Mouse (Mus musculus) neural tube, embryonic 11.5 days (tissue): Measurements from ENCODE around the gene Zfpm1. TPM values are rescaled to one million over a fixed set of nuclear protein-coding genes. Genes with fewer than 3 reads are reported as not detected.
A peak's percentile ranks its signal among the peaks of the same experiment; 100 is the strongest.

Experiments
- ATAC-seq: fragments of 200-750 bp; cut with Nextera tagmentation; 2 replicates; pipeline ENCODE4 v1.8.0; 2017; ENCODE audit warnings: moderate number of reproducible peaks, mild to moderate bottlenecking, moderate TSS enrichment, moderate library complexity; ENCODE audit not compliant: insufficient read depth, low FRiP score, low TSS enrichment
- DNase-seq: peaks from one replicate; pipeline ENCODE4 v3.0.0-alpha.2; 2015; ENCODE audit warnings: low spot score
- H3K27ac ChIP-seq: fragments of 300-500 bp; sonication (generic); 2 replicates; pipeline ENCODE4 v1.5.1; 2014; ENCODE audit warnings: low read depth, mild to moderate bottlenecking, low read length
- H3K27me3 ChIP-seq: fragments of 300-500 bp; sonication (generic); 2 replicates; pipeline ENCODE4 v1.6.1; 2014; ENCODE audit warnings: mild to moderate bottlenecking, low read length, mixed read lengths; ENCODE audit not compliant: control insufficient read depth, insufficient read depth
- H3K36me3 ChIP-seq: fragments of 300-500 bp; sonication (generic); 2 replicates; pipeline ENCODE4 v1.6.1; 2014; ENCODE audit warnings: mild to moderate bottlenecking, low read length, moderate library complexity, mixed read lengths; ENCODE audit not compliant: control insufficient read depth, insufficient read depth
- H3K4me1 ChIP-seq: fragments of 300-500 bp; sonication (generic); 2 replicates; pipeline ENCODE4 v1.6.1; 2014; ENCODE audit warnings: low read length, mixed read lengths; ENCODE audit not compliant: control insufficient read depth, insufficient read depth
- H3K4me2 ChIP-seq: fragments of 300-500 bp; sonication (generic); 2 replicates; pipeline ENCODE4 v1.6.1; 2014; ENCODE audit warnings: low read depth, mild to moderate bottlenecking, moderate library complexity
- H3K4me3 ChIP-seq: fragments of 300-500 bp; sonication (generic); 2 replicates; pipeline ENCODE4 v1.5.1; 2014; ENCODE audit warnings: low read depth, low read length
- H3K9ac ChIP-seq: fragments of 300-500 bp; sonication (generic); 2 replicates; pipeline ENCODE4 v1.6.1; 2014; ENCODE audit warnings: mild to moderate bottlenecking, low read length
- H3K9me3 ChIP-seq: fragments of 300-500 bp; sonication (generic); 2 replicates; pipeline ENCODE4 v1.6.1; 2016; ENCODE audit warnings: low read length; ENCODE audit not compliant: control insufficient read depth
- WGBS: fragments of 180-500 bp; shearing (Covaris S2); extraction: QIAGEN DNeasy Blood & Tissue Kit; methylation state at CpG from one replicate; pipeline ENCODE4 v1.1.7; 2014; 5-methylcytosine and 5-hydroxymethylcytosine counted together
- polyA plus RNA-seq: library from polyadenylated mRNA; unstranded; fragments of >200 nt; fragmentation: Nextera tagmentation; extraction: Ambion mirVana; gene quantifications from 2 replicates; pipeline ENCODE4 v1.2.1, GENCODE M21; 2014

Zfpm1 gene
- polyA plus RNA-seq, 1 experiment from 2014 or later = 1.5 TPM

- Histone ChIP-seq H3K9ac (peak overlapping the region; percentile 1; the same call in 1 of the 2 replicates), H3K27me3 (no peaks in the 10 kb centered on the region), H3K9me3 (no peaks in the 10 kb centered on the region), H3K4me3 (no peak overlapping the region), H3K4me2 (no peak overlapping the region), H3K36me3 (no peaks in the 10 kb centered on the region), H3K27ac (no peak overlapping the region), H3K4me1 (peaks cover 21% of the 10 kb centered on the region; the same call in 1 of the 2 replicates)
- 46% methylated on average over 24 of the region's 24 CpGs for WGBS
- DNase-seq = no peak
- no peak for ATAC-seq
Observed at GRCm38 (mm10) chr8:122296173-122297001, 14.4 kb downstream of the Zfpm1 start.

- H3K9me3 ChIP-seq = no peaks in the 10 kb centered on the region
- no peak overlapping the region for H3K9ac ChIP-seq
- no peak overlapping the region for H3K27ac ChIP-seq
- H3K4me1 ChIP-seq = 0 out of 2 replicates have a peak, but pooled peaks cover 12% of the 10 kb centered on the region
- ATAC-seq (no peak), DNase-seq (no peak)
- no peaks in the 10 kb centered on the region for H3K36me3 ChIP-seq
- 63% methylated on average over 16 of the region's 16 CpGs for WGBS
- H3K27me3 ChIP-seq = no peaks in the 10 kb centered on the region
- no peak overlapping the region for H3K4me3 ChIP-seq
- no peak overlapping the region for H3K4me2 ChIP-seq
Observed at GRCm38 (mm10) chr8:122299581-122300254, 17.8 kb downstream of the Zfpm1 start.

DNA sequence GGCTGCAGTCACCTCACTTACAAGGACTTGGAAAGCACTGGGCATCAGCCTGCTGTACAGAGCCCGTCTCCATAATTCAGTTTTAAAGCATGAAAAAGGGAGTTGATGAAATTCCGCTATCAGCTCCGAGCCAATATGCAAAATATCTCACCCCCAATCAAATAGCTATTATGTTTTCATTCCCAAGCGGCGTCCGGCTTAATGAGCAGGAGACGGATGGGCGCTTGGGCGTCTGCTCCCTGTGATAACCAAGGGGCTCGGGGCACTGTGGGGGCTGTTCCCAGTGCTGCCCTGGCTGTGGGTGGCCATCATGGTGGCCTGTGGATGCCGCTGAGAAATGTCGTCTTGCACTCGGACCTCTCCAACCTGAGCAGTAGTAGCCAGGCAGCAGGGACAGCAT lies 19.1 kb downstream of the Zfpm1 start:
- H3K4me1 ChIP-seq = 0 out of 2 replicates have a peak, but pooled peaks cover 12% of the 10 kb centered on the region
- 78% methylated on average over 13 of the region's 13 CpGs for WGBS
- no peak overlapping the region for H3K4me2 ChIP-seq
- no peaks in the 10 kb centered on the region for H3K36me3 ChIP-seq
- H3K4me3 ChIP-seq = no peak overlapping the region
- ATAC-seq (no peak), DNase-seq (no peak)
- no peak overlapping the region for H3K27ac ChIP-seq
- no peaks in the 10 kb centered on the region for H3K27me3 ChIP-seq
- H3K9ac ChIP-seq = no peak overlapping the region
- no peaks in the 10 kb centered on the region for H3K9me3 ChIP-seq

GRCm38 (mm10) chr8:122301866-122302265 lies 19.9 kb downstream of the Zfpm1 start:
- H3K27ac ChIP-seq = no peak overlapping the region
- ATAC-seq = no peak
- H3K9ac ChIP-seq = no peak overlapping the region
- WGBS = 81% methylated on average over 5 of the region's 5 CpGs
- no peaks in the 10 kb centered on the region for H3K9me3 ChIP-seq
- no peak overlapping the region for H3K4me3 ChIP-seq
- H3K36me3 ChIP-seq = no peaks in the 10 kb centered on the region
- 0 out of 2 replicates have a peak, but pooled peaks cover 12% of the 10 kb centered on the region for H3K4me1 ChIP-seq
- H3K27me3 ChIP-seq = no peaks in the 10 kb centered on the region
- H3K4me2 ChIP-seq = no peak overlapping the region
- DNase-seq = no peak

DNA sequence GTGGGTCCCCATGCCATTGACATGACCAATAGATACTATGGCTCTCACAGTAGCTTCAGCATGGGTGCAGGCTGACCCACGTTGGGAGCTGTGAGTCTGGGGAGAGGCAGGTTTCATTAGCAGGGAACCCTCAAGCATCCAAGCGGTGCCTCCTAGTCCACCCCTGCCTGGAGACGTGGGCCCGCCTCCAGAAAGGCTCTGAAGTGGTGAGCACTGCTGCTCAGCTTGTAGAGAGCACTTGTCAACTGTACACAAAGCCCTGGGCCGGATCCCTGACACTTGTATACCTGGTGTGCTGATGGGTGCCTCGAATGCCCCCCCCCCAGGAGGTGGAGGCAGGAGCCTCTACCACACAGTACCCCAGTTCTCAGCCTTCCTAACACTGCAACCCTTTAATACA lies 21.5 kb downstream of the Zfpm1 start:
- Histone ChIP-seq H3K27me3 (no peaks in the 10 kb centered on the region), H3K4me1 (0 out of 2 replicates have a peak, but pooled peaks cover 2% of the 10 kb centered on the region), H3K27ac (no peak overlapping the region), H3K4me3 (no peak overlapping the region), H3K36me3 (no peaks in the 10 kb centered on the region), H3K9ac (no peak overlapping the region), H3K4me2 (no peak overlapping the region), H3K9me3 (no peaks in the 10 kb centered on the region)
- ATAC-seq (no peak), DNase-seq (no peak)
- WGBS = 73% methylated on average over 6 of the region's 6 CpGs

DNA sequence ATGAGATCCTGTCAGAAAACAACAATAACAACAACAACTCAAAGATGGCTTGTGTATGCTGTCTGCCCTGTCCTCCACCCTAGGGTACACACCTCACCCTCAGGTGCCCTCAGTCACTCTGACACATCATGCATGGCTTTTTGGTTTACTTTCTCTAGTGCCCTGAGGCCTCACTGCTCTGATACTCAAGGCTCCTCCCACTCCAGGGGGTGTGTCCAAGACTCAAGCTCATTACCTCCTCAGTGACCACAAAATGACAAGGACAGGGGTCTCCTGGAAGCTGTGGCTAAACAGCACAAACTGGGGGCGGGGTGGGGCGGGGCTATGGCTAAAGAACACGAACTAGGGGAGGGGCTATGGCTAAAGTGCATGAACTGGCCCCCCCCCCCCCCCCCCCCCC lies 22.1 kb downstream of the Zfpm1 start:
- no peaks in the 10 kb centered on the region for H3K36me3 ChIP-seq
- no peaks in the 10 kb centered on the region for H3K9me3 ChIP-seq
- no peaks in the 10 kb centered on the region for H3K4me1 ChIP-seq
- DNase-seq (no peak), ATAC-seq (no peak)
- H3K4me2 ChIP-seq = no peak overlapping the region
- H3K27ac ChIP-seq = no peak overlapping the region
- no peaks in the 10 kb centered on the region for H3K27me3 ChIP-seq
- no peak overlapping the region for H3K4me3 ChIP-seq
- 27% methylated on average over 3 of the region's 3 CpGs for WGBS
- H3K9ac ChIP-seq = no peak overlapping the region

- Histone ChIP-seq H3K27me3 (no peaks in the 10 kb centered on the region), H3K4me1 (0 out of 2 replicates have a peak, but pooled peaks cover 2% of the 10 kb centered on the region), H3K4me2 (no peak overlapping the region), H3K9me3 (no peaks in the 10 kb centered on the region), H3K27ac (no peak overlapping the region), H3K9ac (no peak overlapping the region), H3K36me3 (no peaks in the 10 kb centered on the region), H3K4me3 (no peak overlapping the region)
- DNase-seq = no peak
- no peak for ATAC-seq
- 81% methylated on average over 26 of the region's 26 CpGs for WGBS
Observed at GRCm38 (mm10) chr8:122306660-122307399, 24.9 kb downstream of the Zfpm1 start.

- Histone ChIP-seq H3K27me3 (no peaks in the 10 kb centered on the region), H3K4me2 (no peak overlapping the region), H3K4me1 (0 out of 2 replicates have a peak, but pooled peaks cover 2% of the 10 kb centered on the region), H3K27ac (no peak overlapping the region), H3K9me3 (no peaks in the 10 kb centered on the region), H3K9ac (no peak overlapping the region), H3K4me3 (no peak overlapping the region), H3K36me3 (no peaks in the 10 kb centered on the region)
- DNase-seq (no peak), ATAC-seq (no peak)
- 85% methylated on average over 8 of the region's 8 CpGs for WGBS
Observed at GRCm38 (mm10) chr8:122307836-122308235, 25.9 kb downstream of the Zfpm1 start.
